Mouse (Mus musculus): Measurements from ENCODE around the gene Gm17727.
"Not testable (repeated sequence)": the region's sequence is repeated elsewhere in the genome, so short reads cannot be mapped to it uniquely, and the experiment has no call there.

Gene Gm17727

DNA sequence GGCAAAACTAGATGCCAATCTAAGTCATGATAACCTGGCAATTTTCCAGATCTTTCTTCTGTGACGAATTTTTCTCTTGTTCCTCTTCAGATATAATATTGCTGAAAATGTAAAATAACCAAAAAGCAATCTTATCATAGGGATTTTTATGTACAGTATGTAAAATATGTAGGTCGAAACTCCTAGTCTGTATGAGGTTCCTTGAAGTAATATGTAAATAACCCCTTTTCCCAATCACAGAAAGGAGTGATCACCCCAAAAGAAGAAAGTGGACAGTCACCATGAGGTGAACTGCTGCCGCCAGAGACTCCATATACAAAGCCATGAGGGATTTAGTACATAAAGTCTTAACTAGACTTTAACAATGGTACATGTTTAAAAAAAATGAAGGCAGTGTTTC is at the start of gene Gm17727:
Gene Gm17727, minus strand, starts transcription at position 101 of the 400 bp plus-strand sequence.
- no peak for DNase-seq

DNA sequence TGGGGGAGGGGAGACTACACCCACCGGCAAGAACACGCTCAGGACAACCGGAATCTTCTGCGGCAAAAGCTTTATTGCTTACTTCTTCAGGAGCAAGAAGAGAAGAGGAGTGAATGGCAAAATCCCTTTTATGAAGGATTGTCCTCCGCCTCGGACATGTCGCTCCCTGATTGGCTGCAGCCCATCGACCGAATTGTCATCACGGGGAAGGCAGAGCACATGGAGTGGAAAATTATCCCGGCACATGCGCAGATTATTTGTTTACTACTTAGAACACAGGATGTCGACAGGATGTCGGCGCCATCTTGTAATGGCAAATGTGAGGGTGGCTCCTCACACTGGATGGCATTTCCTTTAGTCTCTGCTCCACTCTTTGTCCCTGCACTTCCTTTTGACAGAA is 40.0 kb upstream of the Gm17727 start:
- DNase-seq = not testable (repeated sequence)

DNA sequence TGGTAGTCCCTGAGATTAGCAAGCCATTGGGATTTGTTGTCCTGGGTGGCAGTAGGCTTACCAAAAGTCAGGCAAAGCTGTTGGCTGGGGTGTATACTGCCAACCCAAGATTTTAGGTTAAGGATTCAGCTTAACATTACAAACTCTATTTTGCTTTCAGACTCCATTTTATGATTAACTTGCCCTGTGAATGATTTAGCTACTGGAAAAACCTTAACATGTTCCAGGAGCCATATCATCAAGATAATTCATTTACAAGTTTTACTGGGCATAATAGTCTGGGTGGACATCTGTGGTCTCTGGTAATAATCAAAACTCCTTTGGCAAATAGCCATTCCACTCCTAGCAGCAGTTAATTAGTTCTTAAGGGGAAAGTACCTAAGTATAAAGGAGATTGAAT is 20.2 kb upstream of the Gm17727 start:
- no peak for DNase-seq

DNA sequence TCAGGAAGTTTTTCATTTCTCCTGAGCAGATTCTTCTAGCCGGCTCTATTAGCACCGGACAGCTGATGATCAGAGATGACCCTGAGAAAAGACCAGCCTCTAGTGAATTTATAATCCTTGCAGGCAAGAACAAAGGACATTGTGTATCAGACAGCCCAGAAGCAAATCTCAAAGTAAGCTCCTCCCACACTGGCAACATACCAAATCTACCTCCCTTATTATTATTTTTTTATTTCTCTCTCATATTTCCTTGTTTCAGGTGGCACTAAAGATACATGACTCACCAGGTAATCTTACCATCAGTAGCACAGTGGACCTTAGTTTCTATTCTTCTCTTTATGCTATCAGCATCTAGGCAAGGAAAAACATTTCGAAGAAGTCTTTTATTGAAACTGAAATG is 12.1 kb upstream of the Gm17727 start, which contains the start of the genes Gm27235 and D730048I06Rik:
Gene Gm27235, minus strand, starts transcription at position 101 of the 400 bp plus-strand sequence.
Gene D730048I06Rik, minus strand, starts transcription at position 112 of the 400 bp plus-strand sequence.
- DNase-seq = no peak

DNA sequence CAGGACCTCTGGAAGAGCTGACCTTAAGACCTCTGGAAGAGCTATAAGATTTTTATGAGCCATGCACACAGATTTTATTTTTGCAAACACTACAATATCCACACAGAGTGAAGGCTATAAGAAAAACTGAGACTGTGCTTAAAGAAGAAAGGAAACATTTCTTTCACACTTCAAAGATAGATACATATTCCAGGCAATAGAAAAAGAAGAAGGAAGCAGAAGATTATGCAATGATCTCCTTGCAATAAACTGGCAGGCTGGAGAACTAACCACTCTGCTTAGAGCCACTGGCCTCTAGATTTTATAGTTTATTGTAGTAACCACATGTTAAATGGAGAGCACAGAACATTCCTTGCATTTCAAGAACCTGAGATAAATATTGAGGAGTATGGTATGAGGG is 21.1 kb downstream of the Gm17727 start:
- no peak for DNase-seq

DNA sequence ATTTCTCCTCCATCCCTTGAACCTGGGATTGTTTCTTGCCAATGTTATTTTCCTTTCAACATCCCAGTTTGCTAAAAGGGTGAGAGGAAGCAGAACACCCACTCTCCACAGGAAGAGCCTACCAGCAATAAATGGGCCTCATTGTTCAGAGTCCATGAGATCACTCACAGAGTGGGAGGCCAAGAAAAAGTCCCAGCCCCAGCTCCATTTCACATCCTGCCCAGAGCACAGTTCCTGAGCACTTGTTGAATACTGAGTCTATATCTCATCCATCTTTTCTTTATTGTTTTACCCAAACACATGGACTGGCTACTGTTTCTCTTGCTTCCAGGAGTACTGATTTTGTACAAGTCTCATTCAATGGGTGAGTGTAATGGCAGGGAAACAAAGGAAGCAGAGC is 37.2 kb downstream of the Gm17727 start, which contains the start of gene Gm17677:
Gene Gm17677, plus strand, starts transcription at position 301 of the 400 bp plus-strand sequence.
- no peak for DNase-seq

All from thymus, postnatal 25 days (tissue).